Mouse (Mus musculus) kidney, adult 2 months (tissue): ENCODE measurements around the gene Magi3.

Experiments
- CTCF ChIP-seq: fragments of 200-500 bp; conservative IDR thresholded peaks from 2 replicates; pipeline ENCODE4 v1.5.1; 2011; ENCODE audit warnings: low read depth, mild to moderate bottlenecking, control low read depth, low read length, moderate library complexity, mixed read lengths; ENCODE audit not compliant: insufficient read depth, insufficient read length
- POLR2A ChIP-seq: fragments of 200-500 bp; IDR thresholded peaks from one replicate; pipeline ENCODE4 v1.6.1; 2011; ENCODE audit warnings: low read depth, low read length, control low read depth

- TF ChIP-seq CTCF, result 0 out of 2 replicates have a peak, but pooled peaks have one; percentile 10
- TF ChIP-seq POLR2A, result peak; percentile 87
Measured at GRCm38 (mm10) chr3:104220295-104220965, at the start of gene Magi3.
